Mouse (Mus musculus): ENCODE data around the gene Lrrc4b. TPM values are rescaled to one million over a fixed set of nuclear protein-coding genes. Genes with fewer than 3 reads are reported as not detected.

Gene Lrrc4b
- total RNA-seq, 2 experiments from 2014 or later = not detected

DNA sequence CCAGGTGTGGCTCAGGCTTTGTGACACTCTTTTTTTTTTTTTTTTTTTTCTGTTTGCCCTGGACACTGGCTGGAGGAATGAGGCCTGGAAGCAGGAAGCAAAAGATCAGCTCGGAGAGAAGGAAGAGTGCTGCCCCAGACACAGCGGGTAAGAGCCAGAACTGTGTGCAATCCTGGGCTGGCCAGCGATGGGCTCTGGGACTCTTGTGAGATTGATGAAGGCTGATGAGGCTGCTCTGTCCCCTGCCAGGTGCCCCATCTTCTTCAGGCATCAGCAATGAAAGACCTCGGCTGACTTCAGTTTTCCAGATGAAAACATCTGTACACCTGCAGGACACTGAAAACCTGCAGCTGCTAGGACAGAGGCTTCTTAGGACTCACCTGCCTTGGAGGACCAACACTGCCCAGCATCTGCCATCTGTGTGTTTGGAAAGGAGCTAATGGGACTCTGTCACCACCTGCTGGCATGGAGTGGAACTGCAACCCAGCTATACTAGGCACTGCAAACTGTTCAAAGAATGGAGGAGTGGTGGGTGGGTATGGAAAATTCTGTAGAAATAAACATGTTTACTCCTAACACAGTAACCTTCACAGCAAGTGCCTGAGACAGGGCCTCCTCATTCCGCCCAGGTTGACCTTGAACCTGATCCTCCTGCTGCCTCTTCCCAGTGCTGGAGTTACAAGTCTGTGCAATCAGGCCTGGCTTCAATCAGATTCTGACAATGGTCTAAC lies 56.2 kb downstream of the Lrrc4b start:
- ATAC-seq (replicated peaks; ENCODE audit: poor library complexity) = peak; percentile 82

- ATAC-seq (replicated peaks; ENCODE audit: poor library complexity) = no peak
These were observed 56.9 kb downstream of the Lrrc4b start for GRCm38 (mm10) chr7:44485572-44486195.

GRCm38 (mm10) chr7:44486927-44487575 lies 58.2 kb downstream of the Lrrc4b start:
- ATAC-seq (replicated peaks; ENCODE audit: poor library complexity) = no peak

- ATAC-seq (replicated peaks; ENCODE audit: poor library complexity) = no peak
These were observed 59.1 kb downstream of the Lrrc4b start for GRCm38 (mm10) chr7:44487936-44488335.

DNA sequence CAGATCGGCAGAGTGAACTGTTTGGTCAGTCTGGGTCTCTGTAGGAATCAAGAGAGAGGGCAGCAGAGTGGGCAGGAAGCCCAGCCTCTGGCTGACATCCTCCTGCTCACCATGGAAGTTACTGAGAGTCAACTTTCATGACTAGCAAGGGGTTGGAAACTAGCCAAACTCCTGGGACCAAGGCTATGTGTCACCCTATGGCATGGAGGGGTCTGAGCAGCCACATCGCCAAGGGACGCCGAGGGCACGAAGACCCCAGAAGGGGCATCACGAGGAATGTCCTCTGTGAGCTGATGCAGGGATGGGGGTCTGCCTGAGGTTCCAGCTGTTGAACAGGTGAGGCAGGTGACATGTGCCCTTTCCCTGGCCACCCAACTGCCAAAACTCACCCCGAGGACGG lies 59.7 kb downstream of the Lrrc4b start:
- no peak for ATAC-seq (replicated peaks; ENCODE audit: poor library complexity)

GRCm38 (mm10) chr7:44490281-44490680 lies 61.5 kb downstream of the Lrrc4b start:
- no peak for ATAC-seq (replicated peaks; ENCODE audit: poor library complexity)

GRCm38 (mm10) chr7:44491391-44491790 lies 62.6 kb downstream of the Lrrc4b start:
- ATAC-seq (replicated peaks; ENCODE audit: poor library complexity) = no peak

DNA sequence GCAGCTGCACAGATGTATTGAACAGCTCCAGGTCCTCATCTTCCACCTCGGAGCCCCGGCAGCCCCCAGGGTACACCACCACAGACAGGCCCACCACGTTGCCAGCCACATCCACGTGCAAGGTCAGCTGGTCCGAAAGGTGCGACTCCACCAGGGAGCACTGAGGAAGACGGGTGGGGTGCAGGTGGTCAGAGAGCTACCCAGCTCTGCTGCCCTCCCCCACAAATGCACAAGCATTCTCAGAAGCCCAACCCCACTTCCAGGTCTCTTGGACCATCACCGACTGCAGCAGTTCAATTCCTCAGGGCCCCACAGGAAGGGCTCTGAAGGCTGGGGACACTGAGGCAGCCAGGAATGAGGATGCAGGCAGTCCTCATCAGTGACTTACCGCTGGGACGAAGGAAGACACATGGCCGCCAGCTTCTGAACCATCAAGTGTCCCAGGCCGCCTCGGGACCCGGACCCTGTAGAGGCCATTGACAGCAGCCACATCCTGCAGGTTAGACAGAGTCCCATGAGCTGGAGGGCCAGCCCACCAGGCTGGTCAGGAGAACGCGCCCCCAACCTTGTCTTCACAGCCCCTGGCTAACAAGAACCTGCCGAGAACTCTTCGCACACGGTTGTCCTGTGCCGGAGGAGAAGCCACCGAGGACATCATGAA lies 63.5 kb downstream of the Lrrc4b start:
- ATAC-seq (replicated peaks; ENCODE audit: poor library complexity) = no peak

DNA sequence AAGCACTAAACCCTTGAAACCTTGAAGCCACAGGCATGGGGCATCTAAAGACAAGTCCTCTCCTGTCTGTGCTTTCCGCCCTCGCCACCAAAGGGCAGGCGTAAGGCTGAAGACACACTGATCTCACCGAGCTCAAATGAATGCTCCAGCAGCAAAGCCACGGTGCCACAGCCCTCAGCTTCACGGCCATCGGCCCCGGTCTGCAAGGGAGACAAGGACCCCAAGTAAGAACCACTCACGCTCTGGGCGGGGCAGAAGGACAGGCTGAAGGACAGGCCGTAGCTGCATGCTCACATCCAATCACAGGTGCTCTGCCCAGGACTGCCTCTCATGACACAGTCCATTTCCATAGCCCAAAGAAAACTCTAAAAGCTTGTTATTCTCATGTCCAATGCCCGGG lies 65.9 kb downstream of the Lrrc4b start:
- no peak for ATAC-seq (replicated peaks; ENCODE audit: poor library complexity)

DNA sequence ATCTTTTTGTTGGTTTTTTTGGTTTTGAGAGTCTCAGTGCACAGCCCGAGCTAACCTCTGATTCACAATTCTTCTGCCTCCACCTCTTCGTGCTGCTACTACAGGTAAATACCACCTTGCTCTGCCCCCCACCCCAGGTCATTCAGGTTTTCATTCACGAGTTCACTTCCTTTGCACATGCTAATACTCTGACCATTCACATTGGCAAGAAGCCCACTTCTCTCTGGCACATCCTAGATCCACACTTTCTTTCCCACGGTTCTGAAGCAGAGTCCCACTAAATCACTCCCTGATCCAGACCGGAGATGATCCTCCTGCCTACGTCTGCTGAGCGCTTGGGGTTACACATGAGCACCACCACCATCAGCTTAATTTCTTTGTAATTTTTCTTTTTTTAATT lies 66.3 kb downstream of the Lrrc4b start:
- ATAC-seq (replicated peaks; ENCODE audit: poor library complexity) = no peak

DNA sequence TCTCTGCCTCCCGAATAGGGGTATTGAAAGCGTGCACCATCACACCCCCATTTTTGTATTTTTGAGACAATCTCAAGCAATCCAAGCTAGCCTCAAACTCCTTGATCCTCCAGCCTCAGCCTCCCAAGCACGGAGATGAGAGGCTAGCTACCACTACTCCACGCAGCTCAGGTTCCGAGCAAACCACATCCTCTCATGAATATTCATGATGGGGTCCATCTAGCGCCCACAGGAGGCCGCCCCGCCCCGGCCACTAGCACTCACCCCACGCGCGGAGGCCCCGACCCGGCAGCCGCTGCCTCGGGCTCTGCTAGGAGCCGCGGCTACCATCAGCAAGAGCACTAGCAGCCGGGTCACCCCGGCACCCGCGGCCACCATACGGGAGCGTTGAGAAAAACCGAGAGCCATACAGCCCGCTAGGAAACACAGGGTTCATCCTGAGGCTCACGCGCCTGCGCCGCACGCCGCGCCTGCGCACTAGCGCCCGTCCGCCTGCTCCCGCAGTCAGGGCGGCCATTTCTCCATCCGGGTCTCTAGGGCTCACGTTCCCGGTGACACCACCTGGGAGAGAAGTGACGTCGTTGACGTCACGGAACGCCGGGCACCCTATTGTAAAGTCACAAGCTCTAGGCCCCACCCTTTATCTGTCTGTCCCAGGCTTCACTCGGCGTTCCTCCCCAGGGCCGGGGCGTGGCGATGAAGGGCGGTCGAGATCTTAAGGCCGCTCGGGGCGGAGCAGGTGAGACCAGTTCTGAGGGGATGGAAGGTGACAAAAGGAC lies 67.4 kb downstream of the Lrrc4b start, which contains the start of the genes Emc10 and Fam71e1:
TSS of gene Emc10 (minus strand) at position 538 of the 779 bp plus-strand sequence.
TSS of gene Fam71e1 (plus strand) at position 590 of the 779 bp plus-strand sequence.
- peak; percentile 95 for ATAC-seq (replicated peaks; ENCODE audit: poor library complexity)

DNA sequence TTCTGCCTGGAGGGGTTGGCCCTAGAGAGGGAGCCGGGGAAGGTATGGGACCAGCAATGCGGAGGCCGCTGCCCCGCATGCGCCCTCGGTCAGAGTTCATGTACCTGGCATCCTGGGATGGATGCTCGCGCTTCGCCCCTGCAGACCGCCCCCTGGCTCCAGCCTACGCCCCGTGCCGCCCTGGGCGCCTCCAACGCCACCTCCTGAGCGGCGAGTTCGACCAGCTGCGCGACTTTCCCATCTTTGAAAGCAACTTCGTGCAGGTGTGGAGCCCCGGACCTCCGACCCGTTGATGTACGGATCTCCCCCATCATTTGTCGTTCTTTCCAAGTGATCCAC lies 67.9 kb downstream of the Lrrc4b start:
- peak; percentile 49 for ATAC-seq (replicated peaks; ENCODE audit: poor library complexity)

- no peak for ATAC-seq (replicated peaks; ENCODE audit: poor library complexity)
These were observed 68.7 kb downstream of the Lrrc4b start for GRCm38 (mm10) chr7:44497361-44498055.

GRCm38 (mm10) chr7:44498922-44499321 lies 70.1 kb downstream of the Lrrc4b start:
- ATAC-seq (replicated peaks; ENCODE audit: poor library complexity) = no peak

- ATAC-seq (replicated peaks; ENCODE audit: poor library complexity) = no peak
These were observed 71.2 kb downstream of the Lrrc4b start for GRCm38 (mm10) chr7:44500046-44500445.

DNA sequence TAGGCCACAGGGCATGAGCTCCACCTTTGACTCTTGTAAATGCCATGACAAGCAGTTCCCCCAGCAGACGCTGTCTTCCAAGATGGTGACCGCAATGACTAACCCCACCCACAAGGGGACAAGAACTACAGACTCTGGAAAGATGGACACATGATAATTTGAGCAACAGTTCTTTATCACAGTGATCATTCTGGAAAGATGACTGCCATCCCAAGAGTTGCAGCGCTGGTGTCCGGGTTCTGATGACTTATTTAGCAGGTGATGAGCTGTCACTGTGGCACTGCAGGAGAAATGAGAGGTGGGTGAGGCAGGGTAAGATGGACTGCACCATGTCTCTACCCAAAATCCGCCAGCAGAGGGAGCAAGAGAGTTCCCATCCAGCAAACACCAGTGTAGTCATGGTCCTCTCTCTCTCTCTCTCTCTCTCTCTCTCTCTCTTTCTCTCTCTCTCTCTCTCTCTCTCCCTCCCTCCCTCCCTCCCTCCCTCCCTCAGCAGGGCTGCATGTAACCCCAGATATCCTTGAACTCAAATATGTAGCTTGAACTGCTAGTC lies 72.8 kb downstream of the Lrrc4b start:
- peak; percentile 91 for ATAC-seq (replicated peaks; ENCODE audit: poor library complexity)

- ATAC-seq (replicated peaks; ENCODE audit: poor library complexity) = no peak
These were observed 78.7 kb downstream of the Lrrc4b start for GRCm38 (mm10) chr7:44507491-44507890.
